Mouse (Mus musculus): ENCODE results near the gene Prex1.

Gene Prex1

DNA sequence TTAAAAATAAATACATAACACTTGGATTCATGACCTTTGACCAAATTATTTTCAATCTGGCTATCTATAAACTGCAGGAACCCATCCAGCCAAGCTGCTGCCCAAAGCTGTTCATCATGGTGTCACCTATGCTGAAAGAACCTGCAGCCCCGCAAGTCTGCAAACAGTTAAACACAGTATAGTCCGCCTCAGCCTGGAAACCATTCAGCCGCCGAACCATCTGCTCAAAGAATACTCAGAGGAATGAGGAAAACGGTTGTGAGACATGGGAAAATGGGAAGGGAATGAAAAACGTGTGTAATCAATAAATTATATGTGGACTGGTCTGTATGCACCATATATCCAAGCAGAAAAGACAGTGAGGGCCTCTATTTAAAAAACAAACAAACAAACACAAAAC, 13.3 kb upstream of the Prex1 start:
- 38% methylated on average over 6 of the region's 6 CpGs for WGBS

DNA sequence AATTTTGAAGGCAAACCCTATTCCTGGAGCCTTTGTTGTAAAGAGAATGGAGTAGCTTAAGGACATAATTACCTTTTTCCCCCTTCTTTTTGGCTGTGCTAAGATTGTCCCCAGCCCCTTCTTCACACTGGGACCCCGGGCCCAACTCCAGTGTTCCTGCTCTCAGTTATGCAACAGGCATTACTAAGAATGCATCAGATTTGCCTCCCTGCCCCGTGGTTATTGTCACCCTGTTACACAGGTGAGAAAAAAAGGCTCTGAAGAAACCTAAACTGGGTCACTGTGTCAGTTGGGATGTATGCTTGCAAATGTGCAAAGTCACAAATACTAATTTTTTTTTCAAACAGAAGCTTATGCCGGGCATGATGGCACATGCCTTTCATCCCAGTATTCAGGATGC, 6.8 kb upstream of the Prex1 start:
- WGBS: 58% methylated on average over 3 of the region's 3 CpGs

DNA sequence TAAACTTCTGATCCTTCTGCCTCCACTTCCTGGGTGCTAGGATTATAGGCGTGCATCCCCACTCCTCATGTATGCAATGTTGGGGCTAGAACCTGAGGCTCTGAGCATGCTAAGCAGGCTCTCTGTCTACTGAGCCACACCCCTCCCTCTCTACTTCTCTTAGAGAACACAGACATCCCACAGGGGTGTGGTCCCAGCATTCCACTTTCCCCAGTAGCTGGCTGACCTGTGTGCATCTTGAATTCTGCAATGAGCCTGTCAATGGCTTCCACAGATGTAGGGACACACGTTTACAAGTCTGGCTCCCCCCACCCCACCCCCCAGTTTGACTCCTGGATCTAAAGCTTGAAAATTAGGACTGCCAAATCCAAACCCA, 6.3 kb upstream of the Prex1 start:
- WGBS: 61% methylated on average over 2 of the region's 2 CpGs

DNA sequence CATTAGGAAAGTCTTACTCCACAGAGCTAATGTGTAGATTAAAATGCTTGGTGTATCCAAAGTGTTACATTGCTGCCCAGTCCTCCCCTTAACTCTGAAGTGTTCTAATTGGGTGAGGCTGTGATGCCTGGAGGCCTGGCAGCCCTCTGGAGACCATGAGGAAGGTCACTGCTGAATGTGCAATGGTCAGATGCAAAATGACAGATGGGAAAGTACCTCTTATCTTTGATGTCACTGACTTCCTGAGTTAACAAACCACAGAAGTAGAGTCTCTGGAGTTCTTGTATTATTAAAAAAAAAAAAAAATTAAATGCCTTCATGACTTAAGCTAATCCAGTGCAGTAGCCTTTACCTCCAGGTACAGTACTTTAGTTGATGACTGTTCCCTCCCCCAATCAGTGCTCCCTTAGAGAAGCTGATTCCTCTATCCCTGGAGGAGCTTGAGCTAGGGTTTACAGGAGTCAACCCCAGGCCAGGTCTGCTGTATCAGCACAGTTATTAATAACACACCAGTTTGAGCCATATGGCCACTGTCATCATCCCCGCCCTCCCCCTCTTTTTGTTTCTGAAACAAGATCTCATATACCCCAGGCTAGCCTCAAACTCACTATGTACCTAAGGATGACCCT, 5.8 kb upstream of the Prex1 start:
- WGBS: 92% methylated on average over 1 of the region's 1 CpGs

DNA sequence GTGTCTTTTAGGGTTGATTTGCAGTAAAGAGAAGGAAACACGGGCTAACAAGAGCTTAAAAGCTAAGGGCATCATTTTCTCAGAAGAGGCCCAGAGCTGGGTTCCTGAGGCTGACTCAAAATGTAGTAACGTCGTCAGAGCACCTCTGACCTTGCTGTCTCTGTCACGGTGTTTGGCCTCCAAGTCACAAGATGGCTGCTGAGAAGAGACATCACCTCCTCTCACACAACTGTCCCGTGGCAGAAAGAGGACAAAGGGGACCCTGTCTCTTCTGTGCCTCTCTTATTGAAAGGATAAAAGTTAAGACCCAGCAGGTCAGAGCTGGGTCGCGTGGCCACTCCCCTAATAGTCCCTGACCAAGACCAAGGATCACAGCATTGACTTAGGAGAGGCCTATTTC, 2.4 kb upstream of the Prex1 start:
- 88% methylated on average over 7 of the region's 7 CpGs for WGBS

DNA sequence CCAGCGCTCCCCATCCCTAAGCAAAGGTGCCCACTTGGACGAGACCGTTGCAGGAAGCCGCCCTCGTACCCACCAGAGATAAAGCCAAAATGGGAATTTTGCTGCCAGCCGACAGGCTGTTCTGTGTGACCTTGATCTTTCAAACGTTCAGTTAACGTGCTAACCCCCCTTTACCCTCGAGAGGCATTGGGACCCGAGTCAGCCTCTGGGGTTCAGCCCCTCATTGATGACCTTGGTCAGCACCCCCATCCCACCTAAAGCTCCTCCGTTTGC, 731 bp upstream of the Prex1 start:
- 11% methylated on average over 11 of the region's 11 CpGs for WGBS

DNA sequence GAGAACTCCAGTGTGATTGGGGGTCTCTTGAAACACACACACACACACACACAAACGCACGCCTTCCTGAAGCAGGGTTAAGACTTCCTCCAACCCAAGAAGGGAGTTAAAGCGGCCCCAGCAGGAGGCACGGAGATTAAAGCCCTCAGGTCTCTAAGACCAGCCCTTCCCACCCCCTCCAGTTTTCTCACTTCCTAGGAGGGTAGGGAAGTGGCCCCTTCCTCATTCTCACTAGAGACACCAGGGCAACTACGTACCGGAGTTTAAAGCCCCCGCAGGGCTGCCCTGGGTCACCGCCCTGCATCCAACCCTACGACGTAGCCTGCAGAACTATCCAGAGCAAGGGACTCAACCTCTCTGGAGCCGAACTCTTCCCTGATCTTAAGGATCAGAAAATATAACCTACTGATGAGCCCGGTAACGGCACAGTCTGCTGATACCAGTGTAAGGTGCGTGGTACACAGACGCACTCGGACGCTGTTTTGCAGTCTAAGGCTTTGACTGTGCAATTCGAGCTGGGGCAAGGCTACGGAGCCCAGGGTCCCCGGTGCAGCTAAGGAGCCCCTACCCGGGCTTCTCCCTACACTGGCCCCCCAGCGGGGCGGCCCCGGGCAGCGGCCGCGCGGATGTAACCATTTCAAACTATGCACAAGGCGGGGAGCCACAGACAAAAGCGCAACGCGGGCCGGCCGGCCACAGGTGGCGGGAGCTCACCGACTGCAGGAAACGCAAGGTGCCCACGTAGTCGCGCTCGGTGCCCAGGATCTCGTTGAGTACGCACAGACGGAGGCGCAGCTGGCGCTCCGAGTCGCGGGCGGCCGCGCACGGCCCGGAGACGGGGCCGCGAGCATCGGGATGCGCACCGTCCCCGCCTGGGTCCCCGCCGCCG, 587 bp downstream of the Prex1 start:
- under 1% methylated on average over 64 of the region's 64 CpGs for WGBS

DNA sequence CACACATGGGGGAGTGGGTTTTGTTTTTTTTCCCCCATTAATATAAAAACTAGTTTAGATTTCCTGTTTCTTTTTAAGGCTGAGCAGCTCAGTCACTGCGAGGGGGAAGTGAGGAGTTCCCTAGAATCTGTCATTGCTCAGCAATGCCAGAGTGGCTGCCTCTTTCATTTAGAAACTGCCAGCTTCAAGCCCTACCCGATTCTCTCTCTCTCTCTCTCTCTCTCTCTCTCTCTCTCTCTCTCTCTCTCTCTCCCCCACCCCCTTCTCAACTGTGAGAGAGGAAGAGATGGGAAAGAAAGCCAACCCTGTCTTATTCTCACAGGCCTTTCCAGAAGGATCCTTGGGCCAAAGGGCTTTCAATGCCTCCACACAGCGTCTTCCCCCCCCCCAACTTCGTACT, 1.3 kb downstream of the Prex1 start:
- 1% methylated on average over 4 of the region's 4 CpGs for WGBS

DNA sequence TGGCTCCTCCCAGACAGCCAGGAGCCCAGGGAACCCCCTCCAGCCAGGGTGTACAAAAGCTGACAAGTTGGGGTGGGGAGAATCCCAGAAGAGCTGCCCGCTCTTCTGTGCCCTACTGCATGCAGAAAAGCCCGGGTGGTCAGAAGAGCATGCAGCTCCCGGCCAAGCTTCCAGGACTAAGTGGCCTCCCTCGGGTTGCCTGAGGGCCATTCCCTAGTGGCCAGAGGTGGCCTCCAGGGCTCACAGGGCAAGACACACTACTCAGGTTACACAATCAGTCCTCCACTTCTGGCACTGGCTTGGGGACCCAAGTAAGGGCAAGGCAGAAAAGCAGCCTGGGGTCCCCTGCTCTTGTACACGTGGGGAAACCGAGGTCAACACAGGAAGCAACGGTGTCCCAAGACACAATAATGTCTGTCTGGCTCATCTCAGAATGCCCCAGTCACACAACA, 1.9 kb downstream of the Prex1 start:
- 37% methylated on average over 7 of the region's 7 CpGs for WGBS

DNA sequence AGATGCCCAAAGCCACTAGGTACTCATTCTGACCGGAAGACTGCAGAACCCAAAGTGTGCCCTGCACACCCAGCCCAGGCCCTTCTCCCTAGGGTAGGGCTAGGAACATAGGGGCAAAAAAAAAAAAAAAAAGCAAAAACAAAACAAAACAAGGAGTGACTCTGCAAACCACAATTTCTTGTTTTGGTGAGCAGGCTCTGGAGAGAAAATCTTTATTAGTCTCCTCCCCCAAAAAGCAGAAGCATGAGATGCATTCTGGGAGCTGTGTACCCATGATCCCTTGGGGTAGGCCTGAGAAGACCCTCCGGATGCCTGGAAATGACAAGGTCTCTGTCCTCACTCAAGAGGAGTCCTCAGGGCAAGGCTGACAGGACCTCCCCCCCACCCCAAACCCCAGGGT, 3.7 kb downstream of the Prex1 start:
- WGBS: 81% methylated on average over 2 of the region's 2 CpGs

DNA sequence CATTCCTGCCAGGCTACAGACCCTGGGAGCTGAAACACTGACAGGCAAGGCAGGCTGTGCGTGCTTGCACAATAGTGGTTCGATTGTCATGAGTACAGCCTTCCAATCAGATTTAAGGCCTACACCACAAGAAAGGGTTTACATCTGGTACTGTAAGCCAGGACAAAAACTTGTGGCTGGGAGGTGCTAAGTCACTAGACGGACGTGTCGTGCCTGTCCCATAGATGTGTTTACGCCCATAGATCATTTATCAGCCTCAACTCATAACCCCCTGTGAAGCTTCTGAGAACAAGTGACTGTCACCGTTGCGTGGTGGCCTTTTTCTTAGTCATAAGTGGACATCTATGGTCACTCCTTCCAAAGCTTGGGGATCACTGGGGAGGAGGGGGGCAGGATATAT, 5.3 kb downstream of the Prex1 start:
- 87% methylated on average over 8 of the region's 8 CpGs for WGBS

DNA sequence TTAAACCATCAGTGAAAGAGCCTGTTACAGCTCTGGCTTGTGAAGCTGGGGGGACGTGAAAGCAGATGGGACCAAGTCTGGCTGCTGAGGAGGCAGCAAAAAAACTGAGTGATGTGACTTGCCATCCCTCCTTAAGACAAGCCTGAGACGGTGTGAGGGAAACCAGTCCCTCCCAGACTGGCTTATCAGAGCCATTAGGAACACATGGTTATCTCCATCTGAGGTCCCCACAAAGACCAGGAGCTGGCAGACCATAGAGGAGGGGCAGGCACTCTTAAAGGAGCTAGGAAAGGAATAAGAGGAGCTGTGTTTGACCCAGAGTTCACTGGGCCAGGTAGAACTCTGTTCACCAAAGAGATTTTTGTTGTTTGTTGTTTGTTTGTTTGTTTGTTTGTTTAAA, 7.1 kb downstream of the Prex1 start:
- 64% methylated on average over 2 of the region's 2 CpGs for WGBS

DNA sequence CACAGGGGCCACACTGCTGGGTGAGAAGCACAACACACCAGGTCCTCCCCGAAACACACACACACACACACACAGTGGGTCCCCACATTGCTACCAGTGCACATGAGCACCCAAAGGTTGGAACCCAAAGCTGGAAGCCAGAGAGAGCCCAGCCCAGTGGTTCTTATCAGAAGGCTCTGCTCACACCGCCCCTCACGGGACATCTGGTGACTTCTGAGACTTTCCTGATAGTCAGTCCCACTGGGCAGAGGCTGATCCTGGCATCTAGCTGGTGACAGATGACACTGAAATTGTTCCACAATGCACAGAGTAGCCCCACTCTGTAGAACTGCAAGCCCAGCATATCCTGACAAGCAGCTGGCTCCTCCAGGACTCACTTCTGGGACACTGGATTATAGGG, 10.1 kb downstream of the Prex1 start:
- WGBS: 85% methylated on average over 3 of the region's 3 CpGs

DNA sequence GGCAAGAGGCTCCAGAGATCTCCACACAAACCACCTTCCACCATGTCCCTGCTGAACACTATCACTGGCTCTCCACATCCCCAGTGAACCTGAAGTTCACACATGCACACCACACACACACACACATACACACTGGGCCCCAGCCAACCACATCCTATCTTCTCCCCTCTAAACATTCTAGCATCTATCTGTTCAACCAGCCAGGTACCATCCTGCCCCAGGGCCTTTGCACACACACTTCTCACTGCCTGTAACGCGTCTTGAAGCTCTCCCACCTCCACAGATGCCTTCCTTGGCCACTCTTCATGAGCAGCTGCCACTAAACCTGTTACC, 11.6 kb downstream of the Prex1 start:
- 78% methylated on average over 2 of the region's 2 CpGs for WGBS

DNA sequence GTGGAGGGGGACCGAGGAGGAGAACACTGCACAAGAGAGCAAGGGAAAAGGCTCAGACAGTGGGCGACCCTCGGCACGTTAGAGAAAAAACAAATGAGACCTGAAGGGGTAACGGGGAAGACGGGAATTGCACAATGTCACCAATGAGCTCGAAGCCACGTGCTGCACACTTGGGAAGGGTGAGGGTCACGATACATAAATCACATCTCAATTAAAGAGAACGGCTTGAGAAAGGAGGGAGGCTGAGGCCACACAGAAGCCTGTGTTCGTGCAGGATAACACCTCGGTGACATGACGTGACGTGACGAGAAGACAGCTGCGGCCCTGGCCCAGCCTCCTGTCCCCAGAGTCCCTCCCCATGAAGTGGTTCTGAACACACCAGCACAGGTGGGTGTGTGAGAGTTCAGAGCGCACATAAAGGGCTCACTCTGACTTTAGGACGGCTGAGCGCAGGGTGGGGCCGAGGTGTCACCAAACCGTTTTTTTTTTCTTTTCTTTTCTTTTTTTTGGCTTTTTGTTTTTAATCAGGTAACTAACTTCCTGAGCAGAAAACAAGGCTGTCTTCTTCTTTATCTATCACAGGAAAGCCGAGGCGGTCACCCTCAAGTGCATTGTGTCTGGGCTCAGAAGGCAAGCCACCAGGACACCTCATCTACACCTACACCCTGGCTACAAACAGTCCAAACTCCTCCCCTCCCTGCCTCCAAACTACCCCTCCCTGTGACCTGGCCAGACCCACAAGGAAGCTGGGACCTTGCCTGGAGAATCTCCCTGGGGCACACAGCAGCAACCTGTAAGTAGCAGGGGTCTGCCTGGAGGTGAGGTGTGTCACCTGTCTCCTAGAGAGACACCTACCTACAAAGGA, 12.2 kb downstream of the Prex1 start:
- WGBS: 69% methylated on average over 23 of the region's 23 CpGs

DNA sequence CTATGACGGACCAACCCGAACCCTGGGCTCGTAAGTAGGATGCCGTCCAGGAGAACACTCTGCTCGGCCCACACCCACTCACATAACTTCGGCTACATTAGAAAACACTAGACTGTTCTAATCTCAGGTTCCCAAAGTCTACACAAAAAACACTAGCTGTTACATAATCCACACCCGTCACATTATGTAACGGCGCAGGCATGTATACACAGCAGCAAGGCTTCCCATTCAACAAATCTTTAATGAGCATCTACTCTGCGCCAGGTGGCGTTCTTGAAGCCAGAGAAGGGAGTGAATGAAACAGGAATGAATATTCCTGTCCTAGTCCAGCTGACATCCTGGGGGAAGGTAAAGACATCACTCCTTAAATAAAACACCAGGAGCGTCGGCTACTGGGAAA, 12.9 kb downstream of the Prex1 start:
- WGBS: 47% methylated on average over 13 of the region's 13 CpGs

DNA sequence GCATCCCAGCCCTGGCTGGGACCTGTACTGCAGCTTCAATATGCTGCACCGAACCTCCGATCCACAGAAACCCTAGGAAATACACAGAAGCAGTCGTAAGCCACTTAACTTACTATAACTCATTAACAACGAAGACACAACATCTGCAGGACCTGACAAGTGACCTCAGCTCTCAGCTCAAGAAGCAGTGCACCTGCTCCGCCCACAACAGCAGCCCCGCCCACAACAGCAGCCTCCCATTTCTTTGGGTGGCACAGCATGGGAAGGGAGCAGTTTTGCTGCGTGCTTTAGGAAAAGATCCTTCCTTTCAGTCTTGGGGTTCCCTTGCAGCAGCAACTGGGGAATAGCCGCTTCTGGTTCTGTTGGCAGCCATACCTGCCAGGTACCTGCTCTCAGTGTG, 13.5 kb downstream of the Prex1 start:
- WGBS: 63% methylated on average over 8 of the region's 8 CpGs

DNA sequence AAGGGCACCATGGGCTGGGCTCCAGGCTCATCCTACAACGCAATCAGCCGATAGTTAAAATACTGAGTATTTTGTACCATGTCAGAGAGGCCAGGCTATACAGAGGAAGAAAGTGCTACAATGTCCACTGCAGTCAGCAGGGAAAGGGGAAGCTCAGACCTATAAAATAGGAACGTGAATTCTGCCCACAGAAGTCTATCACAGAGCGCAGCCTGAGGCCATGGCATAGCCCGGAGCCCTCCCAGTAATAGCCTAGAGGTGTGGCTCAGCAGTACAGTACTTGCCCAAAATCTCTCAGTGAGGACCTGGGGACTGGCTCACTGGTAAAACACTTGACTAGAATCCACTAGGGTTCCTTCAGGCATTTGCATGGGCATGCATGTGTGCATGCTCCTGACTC, 14.1 kb downstream of the Prex1 start:
- 87% methylated on average over 5 of the region's 5 CpGs for WGBS

DNA sequence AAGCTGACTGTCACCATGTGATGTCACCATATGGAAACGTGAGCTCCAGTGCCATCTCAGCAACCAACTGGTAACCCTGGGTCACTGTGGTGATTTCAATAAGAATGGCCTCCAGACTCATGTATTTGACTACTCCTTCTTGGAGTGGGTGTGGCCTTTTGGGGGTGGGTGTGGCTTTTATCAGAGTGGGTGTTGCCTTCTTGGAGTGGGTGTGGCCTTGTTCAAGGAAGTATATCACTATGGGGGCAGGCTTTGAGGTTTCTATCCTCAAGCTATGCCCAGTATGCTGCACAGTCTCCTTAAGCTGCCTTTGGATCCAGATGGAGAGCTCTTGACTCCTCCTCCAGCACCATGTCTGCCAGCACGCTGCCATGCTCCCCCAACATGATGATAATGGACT, 19.0 kb downstream of the Prex1 start:
- 81% methylated on average over 2 of the region's 2 CpGs for WGBS

DNA sequence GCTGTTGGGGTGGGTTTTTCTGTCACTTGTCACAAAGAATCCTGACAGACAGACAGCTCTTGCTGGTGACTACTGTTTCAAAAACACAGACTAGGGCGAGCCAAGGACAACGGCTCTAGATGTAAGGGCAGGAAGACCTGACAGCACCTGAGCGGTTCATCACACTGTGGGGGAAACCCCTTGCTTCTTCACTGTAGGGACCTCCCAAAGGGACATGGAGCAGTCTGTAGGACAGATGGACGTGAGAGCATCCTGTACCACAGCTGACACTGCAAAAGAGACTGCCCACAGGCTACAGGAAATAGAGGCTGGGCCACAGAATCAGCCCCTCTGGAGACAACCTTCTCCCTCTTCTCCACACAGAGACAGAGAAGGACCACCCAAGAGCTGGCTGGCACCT, 20.2 kb downstream of the Prex1 start:
- 83% methylated on average over 4 of the region's 4 CpGs for WGBS

DNA sequence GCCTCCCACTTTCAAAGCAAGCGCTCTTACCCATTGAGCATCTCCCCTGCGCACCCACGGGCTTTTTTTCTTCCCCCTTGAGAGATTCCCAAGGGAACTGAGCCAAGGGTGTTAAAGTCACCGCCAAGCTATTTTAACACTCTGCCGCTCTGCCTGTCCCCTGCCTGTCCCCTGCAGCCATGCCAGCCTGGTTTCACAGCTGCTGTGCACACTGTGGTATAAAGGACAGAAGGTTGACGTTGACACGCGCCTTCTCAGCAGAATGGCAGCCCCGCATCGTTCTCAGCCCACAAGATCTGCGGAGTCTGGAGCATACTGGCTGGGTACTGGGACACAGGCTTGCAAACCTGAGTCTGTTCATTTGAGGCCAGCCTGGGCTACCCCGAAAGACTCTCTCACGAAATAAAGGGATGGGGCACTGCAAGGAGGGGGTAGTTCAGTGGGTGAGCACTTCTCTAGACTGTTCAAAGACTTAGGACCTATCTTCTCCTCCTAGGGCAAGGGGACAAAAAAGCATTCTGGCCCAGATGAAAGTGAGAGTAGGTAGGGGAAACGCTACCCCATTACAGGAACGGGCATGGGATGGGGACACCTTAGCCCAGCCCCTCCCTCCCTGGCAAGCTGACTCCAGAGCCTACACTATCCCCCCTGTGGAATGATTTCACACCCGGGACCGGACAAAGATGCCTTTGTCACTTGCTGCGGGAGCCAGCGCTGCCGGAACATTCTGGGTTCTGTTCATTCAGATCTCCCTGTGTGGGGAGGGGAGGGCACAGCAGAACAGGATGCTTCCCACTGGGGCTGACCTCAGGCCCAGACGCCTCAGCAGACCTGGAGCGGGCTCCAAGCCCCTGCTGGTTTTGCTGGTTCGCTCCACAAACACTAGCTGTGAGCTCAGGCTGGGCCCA, 21.8 kb downstream of the Prex1 start:
- WGBS: 42% methylated on average over 23 of the region's 23 CpGs

DNA sequence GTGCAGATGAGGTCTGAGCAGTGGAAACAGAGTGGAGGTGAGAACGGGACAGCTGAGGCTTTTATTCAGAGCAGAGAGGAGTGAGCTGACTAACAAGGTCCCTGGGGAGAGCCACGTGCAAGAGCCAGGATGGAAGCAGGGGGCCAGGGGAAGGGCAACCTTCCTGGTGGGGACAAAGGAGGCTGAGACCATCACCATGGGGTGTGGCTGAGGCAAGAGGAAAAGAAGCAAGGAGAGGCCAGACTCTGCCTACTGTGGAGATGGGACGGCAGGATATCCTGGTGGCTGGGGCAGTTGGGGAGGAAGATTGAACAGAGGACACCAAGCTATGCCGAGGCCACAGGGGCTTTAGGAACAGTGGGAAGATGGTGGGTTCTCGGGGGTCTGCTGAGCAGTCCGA, 26.7 kb downstream of the Prex1 start:
- 65% methylated on average over 6 of the region's 6 CpGs for WGBS
